Mouse (Mus musculus) heart, postnatal 36 days (tissue): ENCODE measurements at regions not wholly inside any gene's neighbourhood (a gene's known extent, or its start where the extent isn't known, plus 50 kb on each side); places are given as distances from the start of the nearest gene placed in this dataset.
"Not testable (repeated sequence)": the region's sequence is repeated elsewhere in the genome, so short reads cannot be mapped to it uniquely, and the experiment has no call there.

Experiments used
- DNase-seq, 2 experiments: peaks; one replicate each; pipeline ENCODE4 v3.0.0; 2021 to 2022
- intact Hi-C: fragments of 180-260 bp; cut with DNase I; formaldehyde crosslinking; loops from one replicate; pipeline ENCODE4 v1.15.1; 2025

GRCm38 (mm10) chr17:62161457-62161856 lies 719.7 kb downstream of the Efna5 start:
- no peak for DNase-seq
- intact Hi-C loops = no loop called here

DNA sequence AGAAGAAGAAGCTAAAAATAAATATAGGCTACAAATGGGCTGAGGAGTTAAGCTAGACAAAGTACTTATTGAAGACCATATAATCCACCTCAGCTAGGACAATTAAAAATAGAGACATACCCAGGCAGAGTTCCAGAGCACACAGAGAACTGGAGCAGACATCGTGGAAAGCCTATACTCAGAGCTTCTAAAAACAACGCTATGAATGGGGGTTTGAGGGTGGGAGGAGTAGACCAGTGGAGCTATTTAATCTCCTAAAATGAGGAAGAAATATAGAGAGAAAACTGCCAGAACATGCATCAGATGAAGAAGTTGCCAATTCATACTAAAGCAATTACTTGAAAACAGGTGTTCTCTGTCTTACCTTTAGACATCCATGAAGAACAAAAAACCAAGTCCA lies 720.8 kb downstream of the Efna5 start:
- peak in 1 of 2 experiments; percentile 3 for DNase-seq
- intact Hi-C loops = no loop called here

- intact Hi-C loops = no loop called here
- no peak for DNase-seq
These were observed 746.1 kb downstream of the Efna5 start for GRCm38 (mm10) chr17:62135050-62135449.

GRCm38 (mm10) chr17:62111703-62112102 lies 769.4 kb downstream of the Efna5 start:
- DNase-seq, intact Hi-C loops: not testable (repeated sequence)

DNA sequence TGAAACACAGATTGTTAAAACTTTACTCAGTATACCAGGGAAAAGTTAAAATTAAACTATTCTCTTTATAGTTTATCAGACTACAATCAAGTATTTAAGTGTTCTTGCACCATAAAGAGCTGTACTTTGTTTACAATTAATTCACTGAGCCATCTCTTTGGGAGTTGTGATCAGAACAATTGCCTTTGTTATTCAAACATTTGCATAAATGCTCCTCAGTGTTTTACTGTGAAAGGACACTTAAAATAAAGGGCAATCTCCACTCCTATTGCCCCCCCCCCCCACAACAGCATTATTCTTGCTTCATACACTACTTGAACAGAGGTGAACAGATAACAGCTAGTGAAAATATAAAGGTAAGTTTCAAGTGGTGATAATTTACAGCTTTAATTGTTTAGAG lies 772.1 kb downstream of the Efna5 start:
- intact Hi-C loops = no loop called here
- DNase-seq = no peak

DNA sequence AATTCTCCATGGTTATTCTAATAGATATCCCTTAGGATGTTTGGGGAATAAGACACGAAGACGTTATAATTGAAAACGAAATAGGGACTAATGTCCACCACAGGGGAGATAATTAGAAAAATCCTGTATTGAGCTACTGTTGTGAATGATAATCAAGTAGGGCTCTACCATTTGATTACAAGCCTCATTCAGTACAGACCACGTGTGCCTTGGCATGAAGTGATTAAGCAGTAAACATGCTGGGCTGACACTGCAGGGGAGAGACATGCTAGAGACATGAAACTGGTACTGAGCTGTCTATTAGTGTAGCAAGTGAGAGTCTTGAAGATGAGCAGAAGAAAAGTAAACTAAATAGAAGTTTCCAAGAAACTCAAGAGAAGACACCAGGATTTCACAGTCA lies 797.8 kb downstream of the Efna5 start:
- intact Hi-C loops = no loop called here
- no peak for DNase-seq

DNA sequence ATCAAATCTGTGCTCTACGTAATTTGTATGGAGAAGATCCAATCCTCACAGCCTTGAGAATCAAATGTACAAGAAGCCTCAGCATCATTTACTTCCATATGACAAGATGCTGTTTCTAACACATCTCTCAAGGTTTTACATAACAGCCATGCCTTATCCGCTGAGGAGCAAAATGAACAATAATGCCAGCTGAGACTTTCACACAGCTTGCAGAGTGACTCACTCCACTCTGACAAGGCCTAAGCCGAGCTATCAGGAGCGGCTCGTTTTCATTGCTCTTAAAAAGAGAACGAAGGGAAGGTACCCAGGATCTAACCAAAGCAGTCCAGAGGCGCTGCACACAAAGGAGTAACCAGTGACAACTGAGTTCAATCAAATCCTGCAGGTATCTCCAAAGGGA lies 803.5 kb downstream of the Efna5 start:
- intact Hi-C loops = no loop called here
- DNase-seq = no peak

GRCm38 (mm10) chr17:62064939-62065338 lies 816.2 kb downstream of the Efna5 start:
- intact Hi-C loops = no loop called here
- no peak for DNase-seq

- no peak for DNase-seq
- intact Hi-C loops = no loop called here
These were observed 823.1 kb downstream of the Efna5 start for GRCm38 (mm10) chr17:62058016-62058415.

- DNase-seq = no peak
- intact Hi-C loops = no loop called here
These were observed 826.3 kb downstream of the Efna5 start for GRCm38 (mm10) chr17:62054801-62055200.

DNA sequence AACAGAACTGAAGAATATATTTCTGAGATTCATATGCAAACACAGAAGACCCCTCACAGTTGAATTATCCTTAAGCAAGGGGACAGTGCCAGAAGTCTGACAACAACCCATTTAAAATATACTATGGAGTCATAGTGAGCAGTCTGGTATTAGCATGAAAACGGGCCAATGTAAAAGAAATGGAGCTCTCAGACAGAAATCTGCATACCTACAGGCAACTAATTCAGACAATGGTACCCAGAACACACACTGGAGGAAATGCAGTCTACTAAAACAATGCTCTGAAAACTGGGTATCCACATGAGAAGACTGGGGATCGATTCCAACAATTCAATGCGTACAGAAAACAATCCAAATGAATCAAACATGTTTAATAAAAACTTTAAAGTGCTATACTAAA lies 832.1 kb downstream of the Efna5 start:
- no peak for DNase-seq

GRCm38 (mm10) chr17:62030614-62031013 lies 850.5 kb downstream of the Efna5 start:
- intact Hi-C loops = no loop called here
- DNase-seq = no peak

More for the DNA sequence above, 832.1 kb downstream of the Efna5 start:
- intact Hi-C loops = no loop called here
